Mouse (Mus musculus) thymus, postnatal 10 days (tissue): Measurements from ENCODE around the gene Coro6.

ENCODE experiments used
- DNase-seq, 2 experiments: peaks; one replicate each; pipeline ENCODE4 v3.0.0; 2021; ENCODE audit warnings: low spot score in 2 of 2

The Coro6 gene

GRCm38 (mm10) chr11:77464684-77465083, 2.5 kb downstream of the Coro6 start:
- DNase-seq = no peak

- DNase-seq = no peak
These were observed 2.9 kb downstream of the Coro6 start for GRCm38 (mm10) chr11:77465111-77465510.

GRCm38 (mm10) chr11:77466544-77466943, 4.3 kb downstream of the Coro6 start:
- no peak for DNase-seq

GRCm38 (mm10) chr11:77467157-77467556, 4.9 kb downstream of the Coro6 start:
- peak; percentile 81 to 91 for DNase-seq

- peak; percentile 73 to 92 for DNase-seq
These were observed 5.6 kb downstream of the Coro6 start for GRCm38 (mm10) chr11:77467784-77468183.

- DNase-seq = no peak
These were observed 6.2 kb downstream of the Coro6 start for GRCm38 (mm10) chr11:77468397-77468796.

- no peak for DNase-seq
These were observed 9.2 kb downstream of the Coro6 start for GRCm38 (mm10) chr11:77471407-77471806.

- no peak for DNase-seq
These were observed 10.6 kb downstream of the Coro6 start for GRCm38 (mm10) chr11:77472775-77473174.

- no peak for DNase-seq
These were observed 14.0 kb downstream of the Coro6 start for GRCm38 (mm10) chr11:77476216-77476615.

GRCm38 (mm10) chr11:77476895-77477294, 14.7 kb downstream of the Coro6 start:
- no peak for DNase-seq

- DNase-seq = no peak
These were observed 20.8 kb downstream of the Coro6 start for GRCm38 (mm10) chr11:77483043-77483442.

GRCm38 (mm10) chr11:77483510-77484255, 21.5 kb downstream of the Coro6 start:
- peak; percentile 69 to 71 for DNase-seq

- no peak for DNase-seq
These were observed 23.0 kb downstream of the Coro6 start for GRCm38 (mm10) chr11:77485229-77485628.

GRCm38 (mm10) chr11:77486798-77487197, 24.6 kb downstream of the Coro6 start:
- DNase-seq = no peak

- no peak for DNase-seq
These were observed 26.8 kb downstream of the Coro6 start for GRCm38 (mm10) chr11:77488771-77489581.

- peak; percentile 47 to 55 for DNase-seq
These were observed 27.5 kb downstream of the Coro6 start, which contains the start of gene Ankrd13b for GRCm38 (mm10) chr11:77489591-77490235. Ankrd13b (minus strand) TSS chr11:77489678.

GRCm38 (mm10) chr11:77490451-77490850, 28.2 kb downstream of the Coro6 start:
- DNase-seq = no peak

- peak; percentile 89 to 98 for DNase-seq
These were observed 28.9 kb downstream of the Coro6 start for GRCm38 (mm10) chr11:77491123-77491501.

- peak in 1 of 2 experiments; percentile 50 for DNase-seq
These were observed 29.5 kb downstream of the Coro6 start for GRCm38 (mm10) chr11:77491502-77492291.

GRCm38 (mm10) chr11:77492311-77492871, 30.2 kb downstream of the Coro6 start:
- peak; percentile 44 to 51 for DNase-seq

GRCm38 (mm10) chr11:77492911-77493332, 30.7 kb downstream of the Coro6 start:
- peak; percentile 89 to 90 for DNase-seq
